Mouse (Mus musculus) cerebellum, adult 18-20 months (tissue): ENCODE measurements at regions not wholly inside any gene's neighbourhood (a gene's known extent, or its start where the extent isn't known, plus 50 kb on each side); places are given as distances from the start of the nearest gene placed in this dataset.

Source experiments
- DNase-seq, 2 experiments: peaks; one replicate each; pipeline ENCODE4 v3.0.0; 2021

GRCm38 (mm10) chr9:33822574-33823394 is 662.9 kb upstream of the Kirrel3 start:
- DNase-seq: no peak

GRCm38 (mm10) chr9:33826116-33826515 is 659.6 kb upstream of the Kirrel3 start:
- DNase-seq: no peak

- no peak for DNase-seq
These were observed 658.3 kb upstream of the Kirrel3 start for GRCm38 (mm10) chr9:33827409-33827808.

- no peak for DNase-seq
These were observed 647.9 kb upstream of the Kirrel3 start for GRCm38 (mm10) chr9:33837666-33838380.

- DNase-seq: no peak
These were observed 636.1 kb upstream of the Kirrel3 start for GRCm38 (mm10) chr9:33849623-33850022.

- no peak for DNase-seq
These were observed 635.7 kb upstream of the Kirrel3 start for GRCm38 (mm10) chr9:33850024-33850423.

- DNase-seq: no peak
These were observed 634.7 kb upstream of the Kirrel3 start for GRCm38 (mm10) chr9:33850993-33851392.

- peak; percentile 7 to 21 for DNase-seq
These were observed 629.5 kb upstream of the Kirrel3 start for GRCm38 (mm10) chr9:33856169-33856568.

GRCm38 (mm10) chr9:33858511-33858910 is 627.2 kb upstream of the Kirrel3 start:
- no peak for DNase-seq

GRCm38 (mm10) chr9:33868666-33869065 is 617.0 kb upstream of the Kirrel3 start:
- no peak for DNase-seq

- DNase-seq: no peak
These were observed 598.4 kb upstream of the Kirrel3 start for GRCm38 (mm10) chr9:33887279-33887678.

GRCm38 (mm10) chr9:33892001-33892400 is 593.7 kb upstream of the Kirrel3 start:
- DNase-seq: no peak

- DNase-seq: peak in 1 of 2 experiments; percentile 6
These were observed 584.2 kb upstream of the Kirrel3 start for GRCm38 (mm10) chr9:33901313-33902076.

GRCm38 (mm10) chr9:33903991-33904570 is 581.6 kb upstream of the Kirrel3 start:
- no peak for DNase-seq

- no peak for DNase-seq
These were observed 570.8 kb upstream of the Kirrel3 start for GRCm38 (mm10) chr9:33914919-33915318.

GRCm38 (mm10) chr9:33915349-33916056 is 570.2 kb upstream of the Kirrel3 start:
- no peak for DNase-seq

- no peak for DNase-seq
These were observed 555.4 kb upstream of the Kirrel3 start for GRCm38 (mm10) chr9:33930286-33930685.

- no peak for DNase-seq
These were observed 551.6 kb upstream of the Kirrel3 start for GRCm38 (mm10) chr9:33934071-33934470.

GRCm38 (mm10) chr9:33954319-33954718 is 531.4 kb upstream of the Kirrel3 start:
- no peak for DNase-seq
